Mouse (Mus musculus): Measurements from ENCODE around the gene Gm10271.

Gene Gm10271

DNA sequence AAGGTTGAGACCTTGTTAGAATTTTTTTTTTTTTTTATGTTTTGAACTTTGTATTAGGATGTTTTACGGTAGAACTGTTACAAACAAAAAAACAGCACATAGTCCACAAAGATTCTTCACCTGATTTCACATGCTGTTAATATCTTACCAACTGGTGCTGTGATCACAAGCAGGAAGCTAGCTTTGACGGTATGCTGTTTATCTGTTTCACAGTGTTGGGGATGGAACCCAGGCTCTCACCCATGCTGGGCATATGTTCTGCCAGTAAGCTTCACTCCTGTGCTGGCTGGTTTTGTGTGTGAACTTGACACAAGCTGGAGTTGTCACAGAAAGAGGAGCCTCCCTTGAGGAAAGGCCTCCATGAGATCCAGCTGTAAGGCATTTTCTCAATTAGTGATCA is 5.4 kb upstream of the Gm10271 start:
- DNase-seq, result no peak

GRCm38 (mm10) chr10:116977455-116977854 is 5.0 kb upstream of the Gm10271 start:
- no peak for DNase-seq

DNA sequence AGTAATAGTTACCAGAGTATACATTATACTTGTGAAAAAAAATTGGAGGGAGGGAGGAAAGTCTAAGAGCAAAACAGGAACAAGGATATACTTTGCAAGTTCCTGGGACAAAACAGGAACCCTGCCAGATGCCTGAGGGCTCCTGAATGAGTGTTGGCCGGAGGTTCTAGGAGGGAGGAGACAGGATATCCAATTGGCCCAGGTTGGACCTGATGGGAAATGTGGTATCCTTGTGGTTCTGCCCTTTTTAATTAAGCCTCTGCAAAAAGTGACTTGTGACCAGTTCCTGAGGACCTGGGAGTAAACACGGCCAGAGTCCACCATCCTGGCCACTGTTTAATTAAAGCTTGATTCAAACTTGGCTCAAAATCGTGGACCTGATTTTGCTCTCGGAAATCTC is 3.7 kb downstream of the Gm10271 start:
- DNase-seq, result no peak

GRCm38 (mm10) chr10:116966065-116966464 is 6.3 kb downstream of the Gm10271 start:
- DNase-seq, result no peak

DNA sequence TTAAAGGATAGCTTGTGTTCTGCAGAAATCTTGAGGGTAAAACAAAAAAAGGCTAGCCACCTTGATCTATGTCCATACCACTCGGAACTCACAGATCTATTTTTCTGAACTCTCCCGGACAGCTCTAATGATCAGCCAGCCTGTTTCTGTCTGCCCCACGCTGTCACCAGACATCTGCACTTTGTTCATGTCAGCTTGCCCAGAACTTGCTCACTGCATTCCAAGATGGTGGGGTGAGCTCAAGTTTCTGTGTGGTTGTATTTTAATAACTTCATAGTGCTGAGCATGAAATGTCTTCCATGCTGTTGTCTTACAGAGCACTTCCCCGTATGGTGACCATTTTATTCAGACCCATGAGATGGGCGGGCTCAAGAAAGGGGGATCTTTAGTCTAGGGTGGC is 7.1 kb downstream of the Gm10271 start:
- no peak for DNase-seq

DNA sequence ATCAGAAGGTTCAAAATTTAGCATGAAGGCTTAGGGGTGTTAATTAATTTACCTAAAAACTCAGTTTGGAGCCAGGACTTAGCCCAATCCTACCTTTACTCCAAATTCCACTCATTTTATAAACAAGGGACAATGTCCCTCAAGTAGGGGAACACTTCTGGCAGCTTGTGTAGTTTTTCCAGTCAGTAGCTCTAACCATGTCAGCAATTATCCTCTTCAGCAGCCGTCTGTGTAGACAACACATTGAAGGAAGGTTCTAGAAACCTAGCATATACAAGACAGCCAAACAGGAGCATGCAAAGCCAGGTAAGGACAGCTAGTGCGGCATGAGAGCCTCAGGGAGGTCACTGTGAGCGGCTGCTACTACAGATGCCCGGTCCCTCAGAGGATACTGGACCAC is 7.8 kb downstream of the Gm10271 start:
- no peak for DNase-seq

DNA sequence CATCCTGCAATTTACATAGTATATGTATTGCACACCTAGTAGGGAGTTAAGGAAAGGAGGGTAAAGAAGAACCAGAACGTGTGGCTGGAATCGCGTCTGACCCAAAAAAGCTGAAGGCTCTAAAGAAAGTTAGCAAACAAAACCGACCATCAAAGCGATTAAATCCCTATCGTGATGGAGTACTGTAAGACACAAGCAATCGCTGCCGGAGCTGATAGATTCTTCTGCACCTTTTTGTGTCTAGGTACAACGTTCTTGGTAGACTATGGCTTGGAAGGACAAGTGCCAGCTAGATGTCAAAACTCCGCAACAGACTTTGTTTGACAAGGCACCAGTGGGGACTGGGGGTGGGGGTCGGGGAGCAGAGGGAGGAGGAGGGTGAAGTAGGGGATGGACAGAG is 8.3 kb downstream of the Gm10271 start:
- DNase-seq, result no peak

GRCm38 (mm10) chr10:116962803-116963202 is 9.6 kb downstream of the Gm10271 start:
- DNase-seq, result no peak

DNA sequence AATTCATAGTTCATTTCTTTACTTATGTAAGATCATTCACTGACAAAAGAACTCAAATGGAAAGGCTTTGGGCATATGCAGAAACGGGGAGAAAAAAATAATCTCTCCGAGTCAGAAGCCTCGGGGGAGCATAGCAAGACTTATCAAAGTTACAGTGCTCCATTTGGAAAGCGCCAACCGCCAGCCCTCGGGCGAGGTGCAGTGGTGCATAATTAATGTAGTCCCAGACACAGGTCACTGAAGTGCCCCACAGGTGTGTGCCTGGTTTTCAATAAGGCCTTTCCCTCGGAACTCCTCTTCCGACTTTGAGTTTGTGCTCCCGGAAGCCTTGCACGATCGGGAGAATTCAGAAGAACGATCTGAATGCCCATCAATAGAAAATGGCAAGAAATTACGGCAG is 10.3 kb downstream of the Gm10271 start:
- no peak for DNase-seq

DNA sequence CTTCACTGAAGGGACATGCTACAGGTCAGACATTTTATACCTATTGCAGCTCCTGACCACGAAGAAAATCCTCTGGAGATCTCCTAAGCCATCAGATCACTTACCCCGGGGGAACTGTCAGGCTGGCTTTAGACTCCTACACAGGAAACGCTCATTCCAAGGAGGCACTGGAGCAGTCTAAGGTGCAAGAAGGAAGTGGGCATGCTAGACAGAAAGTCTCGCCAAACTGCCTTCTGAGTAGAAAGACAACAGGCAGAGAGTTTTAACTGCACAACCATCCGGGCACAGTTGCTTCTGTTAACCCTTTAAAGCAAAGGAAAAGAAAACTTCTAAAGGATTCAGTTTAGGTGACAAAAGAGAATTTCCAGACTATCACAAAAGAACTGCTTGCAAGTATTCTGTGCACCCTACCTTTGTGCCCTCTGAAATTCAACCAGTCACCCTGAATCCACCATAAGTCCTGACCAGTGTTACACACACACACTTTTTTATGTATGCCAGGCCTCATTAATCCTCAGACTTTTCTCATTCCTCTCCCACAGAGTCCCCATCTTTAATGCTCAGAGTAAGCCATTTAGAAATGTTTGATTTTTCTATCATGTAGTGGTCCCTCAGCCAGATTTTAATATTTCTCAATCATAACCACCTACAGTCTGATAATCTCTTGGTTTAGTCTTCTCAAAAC is 14.4 kb downstream of the Gm10271 start:
- DNase-seq, result no peak

GRCm38 (mm10) chr10:116956483-116957158 is 15.8 kb downstream of the Gm10271 start:
- no peak for DNase-seq

DNA sequence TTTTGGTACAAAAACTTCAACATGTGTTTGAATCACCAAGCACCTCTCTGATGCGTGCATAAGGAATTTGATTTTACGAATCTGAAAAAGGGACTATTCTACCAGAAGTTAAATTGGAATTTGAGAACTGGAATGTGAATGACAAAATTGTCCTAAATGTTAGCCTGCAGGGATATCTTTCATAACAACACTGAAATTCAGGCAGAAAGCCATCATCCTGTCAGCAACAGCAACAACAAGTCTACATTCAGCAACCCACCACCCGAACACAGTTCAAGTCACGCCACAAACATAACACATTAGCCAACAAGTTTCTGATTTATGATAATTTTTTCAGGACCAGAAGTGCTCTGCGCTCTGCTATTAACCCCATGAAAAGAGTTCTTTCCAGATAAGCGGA is 17.2 kb downstream of the Gm10271 start:
- no peak for DNase-seq

DNA sequence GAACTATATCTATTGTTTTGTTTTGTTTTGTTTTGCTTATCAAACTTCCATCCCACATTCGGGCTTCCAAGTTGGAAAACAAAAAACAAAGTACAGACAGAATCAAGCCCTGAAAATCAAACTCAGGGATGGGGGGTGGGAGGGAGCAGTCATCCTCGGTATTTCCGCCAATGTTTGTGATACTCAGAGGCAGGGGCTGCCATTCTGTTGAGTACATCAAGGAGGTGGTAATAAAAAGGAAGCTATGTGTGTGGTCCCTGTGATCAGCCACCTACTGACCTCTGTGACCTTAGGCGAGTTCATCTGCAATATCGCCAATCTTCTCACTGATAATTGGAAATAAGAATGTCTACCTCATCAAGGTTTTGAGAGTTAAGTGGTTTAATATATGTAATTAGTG is 21.5 kb downstream of the Gm10271 start:
- peak; percentile 15 for DNase-seq

- DNase-seq, result peak; percentile 93
Measured at GRCm38 (mm10) chr10:116950009-116950769, 22.2 kb downstream of the Gm10271 start, which contains the start of gene Rab3ip. Gene Rab3ip, minus strand, starts transcription at chr10:116950769.

DNA sequence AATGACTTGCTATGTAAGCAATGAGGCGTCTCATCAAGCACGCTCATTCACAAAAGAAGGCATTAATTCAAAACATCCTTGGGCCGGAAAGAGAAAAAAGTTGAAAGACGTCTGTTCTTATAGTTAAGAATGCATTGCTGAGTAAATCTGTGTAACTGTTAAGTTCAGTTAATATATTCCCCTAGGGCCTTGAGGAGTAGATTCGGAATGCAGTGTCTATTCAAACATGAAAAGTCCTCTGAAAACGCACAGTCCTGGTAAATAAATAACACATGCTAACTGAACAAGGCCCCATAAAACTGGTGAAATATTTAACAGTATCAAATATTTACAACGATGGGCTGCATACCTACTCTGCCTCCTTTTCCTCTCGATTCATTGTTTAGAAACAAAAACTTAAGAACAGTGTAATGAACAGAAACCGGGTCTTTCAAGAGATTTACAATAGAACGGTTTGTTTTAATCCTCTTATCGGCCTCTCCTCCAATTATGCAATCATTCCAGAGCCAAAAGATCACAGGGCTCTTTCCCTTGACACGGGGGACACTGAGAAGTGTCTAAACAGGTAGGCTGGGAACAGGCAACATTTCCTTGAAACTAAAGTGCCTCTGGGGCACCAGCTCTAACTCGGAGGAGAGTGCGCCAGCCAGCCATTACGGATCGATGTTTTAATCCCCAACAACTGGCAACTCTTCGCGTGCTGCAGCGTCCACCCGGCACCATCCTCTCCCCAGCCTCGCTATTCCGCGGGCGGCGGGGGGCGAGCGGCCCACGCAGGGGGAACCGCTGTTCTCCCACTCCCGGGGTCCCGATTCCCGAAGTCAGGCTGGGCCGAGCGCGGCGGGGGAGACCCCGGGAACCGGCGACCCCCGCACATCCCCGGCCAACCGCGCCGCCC is 23.0 kb downstream of the Gm10271 start:
- peak; percentile 61 for DNase-seq

GRCm38 (mm10) chr10:116948414-116948813 is 24.0 kb downstream of the Gm10271 start:
- DNase-seq, result no peak

DNA sequence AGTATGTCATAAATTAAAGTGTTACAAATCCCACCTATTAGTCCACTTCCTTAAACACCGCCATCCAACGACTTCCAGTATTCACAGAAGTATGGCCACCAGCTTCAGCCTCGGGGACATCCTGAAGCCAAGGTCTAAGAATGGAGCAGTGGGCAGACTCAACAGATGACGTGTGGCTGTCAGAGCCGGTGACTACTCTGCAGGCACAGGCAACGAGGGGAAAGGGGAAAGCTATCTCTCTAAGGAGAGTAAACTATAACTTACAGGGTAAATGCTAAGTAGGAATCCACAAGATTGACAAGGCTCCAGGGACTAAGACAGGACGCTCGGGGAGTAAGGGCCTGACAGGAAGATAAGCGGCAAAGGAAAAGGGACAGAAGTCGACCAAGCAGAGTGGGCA is 27.5 kb downstream of the Gm10271 start:
- DNase-seq, result no peak

DNA sequence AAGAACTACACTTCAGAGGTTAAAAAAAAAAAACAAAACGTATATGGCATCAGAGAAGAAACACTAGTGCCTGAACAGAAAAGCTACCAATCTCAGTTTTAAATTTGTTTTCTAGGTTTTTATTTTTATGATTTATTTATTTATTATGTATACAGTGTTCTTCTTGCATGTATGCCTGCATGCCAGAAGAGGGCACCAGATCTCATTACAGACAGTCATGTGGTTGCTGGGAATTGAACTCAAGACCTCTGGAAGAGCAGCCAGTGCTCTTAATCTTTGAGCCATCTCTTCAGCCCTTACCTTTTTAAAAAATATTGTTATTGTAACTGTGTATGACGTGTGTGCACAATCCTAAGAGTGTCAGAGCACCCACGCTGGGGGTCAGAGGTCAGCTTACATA is 28.3 kb downstream of the Gm10271 start:
- DNase-seq, result no peak

GRCm38 (mm10) chr10:116943025-116943424 is 29.4 kb downstream of the Gm10271 start:
- peak; percentile 19 for DNase-seq

DNA sequence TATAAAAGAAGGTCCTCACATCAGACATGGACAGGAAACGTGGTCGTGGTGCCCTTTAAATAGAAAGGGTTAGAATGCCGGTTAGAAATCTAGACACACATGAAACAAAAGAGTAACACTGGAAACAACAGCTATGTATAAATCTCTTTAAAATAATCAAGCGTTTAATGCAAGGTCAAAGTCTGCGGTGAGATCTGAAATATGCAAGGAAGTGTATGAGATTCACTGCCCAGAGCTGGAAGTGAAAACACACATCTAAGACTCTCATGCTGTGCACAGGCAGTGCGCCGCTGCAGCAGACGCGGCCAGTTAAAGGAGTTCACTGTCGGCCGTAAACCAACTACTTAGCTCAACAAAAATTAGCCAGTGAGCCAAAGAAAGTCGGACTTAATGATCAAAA is 37.4 kb downstream of the Gm10271 start:
- no peak for DNase-seq

GRCm38 (mm10) chr10:116933794-116934193 is 38.6 kb downstream of the Gm10271 start:
- DNase-seq, result no peak

- DNase-seq, result no peak
Measured at GRCm38 (mm10) chr10:116932418-116932817, 40.0 kb downstream of the Gm10271 start.

Measured in retina, postnatal 1 day (tissue).